Mouse (Mus musculus) thymus, adult 2 months (tissue): ENCODE measurements at regions not wholly inside any gene's neighbourhood (a gene's known extent, or its start where the extent isn't known, plus 50 kb on each side); places are given as distances from the start of the nearest gene placed in this dataset.

Experiments
- CTCF ChIP-seq: fragments of 200-500 bp; IDR thresholded peaks from 2 replicates; pipeline ENCODE4 v1.5.1; 2012; ENCODE audit warnings: mild to moderate bottlenecking, control low read depth, low read length, moderate library complexity, borderline replicate concordance; ENCODE audit not compliant: control insufficient read depth, poor library complexity, insufficient read depth; ENCODE audit errors: extremely low read depth
- POLR2A ChIP-seq: fragments of 200-500 bp; IDR thresholded peaks from 2 replicates; pipeline ENCODE4 v1.6.1; 2012; ENCODE audit warnings: mild to moderate bottlenecking, low read length, control low read depth, moderate library complexity; ENCODE audit not compliant: control insufficient read depth, poor library complexity, insufficient read depth; ENCODE audit errors: extremely low read depth

- TF ChIP-seq CTCF, result no peak
- no peak for TF ChIP-seq POLR2A
Observed at GRCm38 (mm10) chr7:117153826-117154550, 226.8 kb upstream of the Xylt1 start.
